Mouse (Mus musculus) thymus, adult 2 months (tissue): ENCODE results near the gene Sv2b.

Experiments
- CTCF ChIP-seq: fragments of 200-500 bp; IDR thresholded peaks from 2 replicates; pipeline ENCODE4 v1.5.1; 2012; ENCODE audit warnings: mild to moderate bottlenecking, control low read depth, low read length, moderate library complexity, borderline replicate concordance; ENCODE audit not compliant: control insufficient read depth, poor library complexity, insufficient read depth; ENCODE audit errors: extremely low read depth
- POLR2A ChIP-seq: fragments of 200-500 bp; IDR thresholded peaks from 2 replicates; pipeline ENCODE4 v1.6.1; 2012; ENCODE audit warnings: mild to moderate bottlenecking, low read length, control low read depth, moderate library complexity; ENCODE audit not compliant: control insufficient read depth, poor library complexity, insufficient read depth; ENCODE audit errors: extremely low read depth

- TF ChIP-seq POLR2A, result no peak
- TF ChIP-seq CTCF, result no peak
Measured at GRCm38 (mm10) chr7:75329740-75330142, 20.7 kb upstream of the Sv2b start.
